Mouse (Mus musculus): ENCODE measurements at regions not wholly inside any gene's neighbourhood (a gene's known extent, or its start where the extent isn't known, plus 50 kb on each side); places are given as distances from the start of the nearest gene placed in this dataset.

DNA sequence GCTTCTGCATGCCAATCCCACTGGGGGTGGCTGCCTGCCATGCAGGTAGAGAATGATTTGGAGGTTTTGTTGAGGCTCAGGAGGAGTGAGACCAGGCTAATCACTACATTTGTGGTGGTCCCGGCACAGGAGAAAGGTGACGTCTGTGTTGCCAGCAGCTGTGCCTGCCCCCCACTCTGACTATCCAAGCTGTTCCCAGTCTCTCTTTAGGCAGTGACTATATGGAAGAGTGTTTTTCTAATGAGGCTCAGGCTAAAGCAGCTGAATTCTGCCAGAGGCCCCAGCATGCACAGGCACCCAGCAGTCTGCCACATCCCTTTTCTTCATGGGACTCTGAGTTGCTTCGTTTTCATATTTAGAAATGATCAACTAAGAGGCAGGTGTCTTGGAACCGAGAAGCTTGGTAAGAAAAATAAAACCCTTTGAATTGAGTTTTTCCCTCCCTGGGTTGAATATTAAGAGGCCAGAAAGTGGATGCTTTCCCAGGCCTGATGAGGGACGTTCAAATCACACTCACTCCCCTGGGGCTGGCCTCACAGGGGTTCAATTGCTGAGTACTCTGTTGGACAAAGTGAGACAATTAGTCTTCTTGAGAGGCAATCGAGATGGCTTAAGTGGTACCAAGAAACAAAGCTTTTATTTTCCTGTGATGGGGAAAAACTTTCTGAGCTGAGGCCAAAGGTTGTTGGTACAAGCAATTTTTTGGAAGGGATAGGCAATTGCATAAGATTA is 82.5 kb upstream of the Dab1 start:
- H3K9me3 ChIP-seq = no peaks in the 10 kb centered on the region
- DNase-seq (ENCODE audit: low spot score) = no peak
- H3K4me1 ChIP-seq (replicated peaks) = 0 out of 2 replicates have a peak, but pooled peaks cover 5% of the 10 kb centered on the region
- WGBS = 49% methylated on average over 6 of the region's 6 CpGs
- no peaks in the 10 kb centered on the region for H3K36me3 ChIP-seq
- H3K27me3 ChIP-seq (ENCODE audit: insufficient read depth, poor library complexity, severe bottlenecking) = no peaks in the 10 kb centered on the region
- no peak overlapping the region for H3K4me3 ChIP-seq
- no peak overlapping the region for H3K27ac ChIP-seq

DNA sequence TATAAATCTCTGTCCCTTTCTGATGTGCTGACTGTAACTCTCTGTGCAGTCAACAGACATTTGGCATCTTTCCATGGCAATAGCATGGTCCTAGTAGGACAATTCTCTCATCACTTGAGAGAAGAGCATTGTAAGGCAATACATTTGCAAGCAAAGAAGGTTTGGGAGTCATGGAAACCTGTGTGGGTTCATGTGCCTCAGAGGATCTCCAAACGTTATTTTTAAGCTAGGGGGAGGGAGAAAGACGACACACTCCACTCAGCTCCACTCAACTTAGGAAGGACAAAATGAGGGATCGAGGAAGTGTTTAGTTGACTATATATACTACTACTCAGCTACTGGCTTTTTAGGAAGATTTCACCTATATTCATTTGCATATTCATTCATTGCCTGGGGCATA is 78.2 kb upstream of the Dab1 start:
- no peaks in the 10 kb centered on the region for H3K27me3 ChIP-seq (ENCODE audit: insufficient read depth, poor library complexity, severe bottlenecking)
- DNase-seq (ENCODE audit: low spot score) = no peak
- 77% methylated on average over 3 of the region's 3 CpGs for WGBS
- H3K4me3 ChIP-seq = no peak overlapping the region
- H3K9me3 ChIP-seq = no peaks in the 10 kb centered on the region
- H3K36me3 ChIP-seq = no peaks in the 10 kb centered on the region
- H3K27ac ChIP-seq = no peak overlapping the region
- H3K4me1 ChIP-seq (replicated peaks) = 0 out of 2 replicates have a peak, but pooled peaks cover 5% of the 10 kb centered on the region

DNA sequence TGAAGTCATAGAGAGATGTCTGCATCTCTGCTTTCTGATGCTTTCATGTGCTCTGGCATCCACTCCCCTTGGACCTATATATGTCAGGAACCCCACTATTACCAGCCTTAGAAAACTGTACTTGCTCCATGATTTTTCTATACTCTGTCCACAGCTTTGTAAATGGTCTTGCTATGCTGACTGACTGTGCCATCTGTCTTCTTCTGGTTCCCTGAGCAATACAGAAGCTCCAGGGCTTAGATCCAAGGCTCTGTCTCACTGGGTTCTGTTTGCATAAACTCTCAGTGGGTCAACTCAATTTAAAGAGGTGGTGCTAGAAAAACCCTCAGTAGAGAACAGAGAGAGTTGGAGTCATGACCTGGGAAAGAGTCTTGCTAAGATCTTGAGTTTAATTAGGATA is 71.9 kb upstream of the Dab1 start:
- Histone ChIP-seq H3K27me3 (ENCODE audit: insufficient read depth, poor library complexity, severe bottlenecking) (no peaks in the 10 kb centered on the region), H3K4me1 (replicated peaks) (no peaks in the 10 kb centered on the region), H3K36me3 (no peaks in the 10 kb centered on the region), H3K27ac (no peak overlapping the region), H3K9me3 (no peaks in the 10 kb centered on the region), H3K4me3 (no peak overlapping the region)
- DNase-seq (ENCODE audit: low spot score) = no peak

DNA sequence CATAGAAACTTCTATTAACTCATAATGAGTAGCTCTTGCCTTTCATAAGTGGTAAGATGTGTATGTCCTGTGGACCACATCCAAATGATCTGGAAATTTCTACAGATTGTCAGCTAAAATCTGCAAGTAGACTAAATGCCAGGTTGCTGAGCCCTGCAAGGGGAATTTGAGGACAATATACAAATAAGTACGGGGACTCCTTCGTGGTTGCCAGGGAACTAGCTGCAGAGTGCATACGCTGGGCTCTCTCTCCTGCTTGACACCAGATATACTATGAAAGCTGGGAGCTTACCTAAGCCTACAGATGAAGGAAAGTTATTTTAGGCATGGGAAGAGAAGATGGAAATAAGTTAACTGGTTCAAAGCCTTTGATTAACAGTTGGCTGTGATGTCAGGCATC is 66.7 kb upstream of the Dab1 start:
- H3K27ac ChIP-seq = no peak overlapping the region
- 92% methylated on average over 3 of the region's 3 CpGs for WGBS
- no peak overlapping the region for H3K4me3 ChIP-seq
- no peak for DNase-seq (ENCODE audit: low spot score)
- H3K27me3 ChIP-seq (ENCODE audit: insufficient read depth, poor library complexity, severe bottlenecking) = no peaks in the 10 kb centered on the region
- H3K36me3 ChIP-seq = no peaks in the 10 kb centered on the region
- H3K4me1 ChIP-seq (replicated peaks) = no peaks in the 10 kb centered on the region
- no peaks in the 10 kb centered on the region for H3K9me3 ChIP-seq

DNA sequence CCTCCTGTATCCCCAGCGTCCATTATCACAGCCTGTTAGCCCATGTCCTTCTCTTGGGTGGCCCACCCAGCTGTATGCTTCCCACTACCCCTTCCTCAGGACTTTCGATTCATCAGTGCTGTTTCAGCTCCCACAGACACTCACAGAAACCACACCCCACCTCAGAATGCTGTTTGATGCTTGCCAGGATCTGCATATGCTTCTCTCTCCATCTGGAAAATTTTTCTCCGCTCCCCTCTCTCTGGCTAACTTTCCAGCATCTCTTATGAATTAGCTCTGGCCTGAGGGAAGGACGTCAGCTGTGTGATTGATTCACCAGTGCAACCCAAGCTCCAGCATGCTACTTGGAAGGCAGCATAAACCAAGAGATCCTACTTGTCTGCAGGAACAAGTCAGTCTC is 66.0 kb upstream of the Dab1 start:
- DNase-seq (ENCODE audit: low spot score) = no peak
- Histone ChIP-seq H3K9me3 (no peaks in the 10 kb centered on the region), H3K27me3 (ENCODE audit: insufficient read depth, poor library complexity, severe bottlenecking) (no peaks in the 10 kb centered on the region), H3K27ac (no peak overlapping the region), H3K4me1 (replicated peaks) (no peaks in the 10 kb centered on the region), H3K36me3 (no peaks in the 10 kb centered on the region), H3K4me3 (no peak overlapping the region)
- 77% methylated on average over 4 of the region's 4 CpGs for WGBS

DNA sequence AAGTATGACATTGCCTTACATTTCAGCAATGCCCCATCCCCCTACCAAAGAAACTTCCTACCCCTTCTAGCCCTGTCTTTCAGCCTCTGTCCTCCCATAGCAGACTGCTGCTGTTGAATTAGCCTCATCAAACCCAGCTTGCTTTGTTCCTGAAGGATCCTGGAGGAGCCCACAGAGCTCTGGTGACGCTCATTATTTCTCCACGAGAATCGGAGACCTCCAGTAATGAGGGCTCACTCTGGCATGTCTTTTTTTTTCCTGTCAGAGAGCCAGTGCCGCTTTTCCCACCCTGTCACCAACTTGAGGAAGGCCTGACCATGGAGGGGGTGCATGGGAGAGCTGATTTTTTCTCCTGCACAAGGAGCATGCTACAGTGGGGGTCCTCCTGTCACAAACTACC is 64.6 kb upstream of the Dab1 start:
- H3K36me3 ChIP-seq = no peaks in the 10 kb centered on the region
- WGBS = 72% methylated on average over 4 of the region's 4 CpGs
- H3K4me1 ChIP-seq (replicated peaks) = no peaks in the 10 kb centered on the region
- H3K27me3 ChIP-seq (ENCODE audit: insufficient read depth, poor library complexity, severe bottlenecking) = no peaks in the 10 kb centered on the region
- no peak overlapping the region for H3K4me3 ChIP-seq
- no peak for DNase-seq (ENCODE audit: low spot score)
- H3K27ac ChIP-seq = no peak overlapping the region
- no peaks in the 10 kb centered on the region for H3K9me3 ChIP-seq

All from hindbrain, embryonic 10.5 days (tissue).